Mouse (Mus musculus): ENCODE data around the gene Creb3l1.

Gene Creb3l1

DNA sequence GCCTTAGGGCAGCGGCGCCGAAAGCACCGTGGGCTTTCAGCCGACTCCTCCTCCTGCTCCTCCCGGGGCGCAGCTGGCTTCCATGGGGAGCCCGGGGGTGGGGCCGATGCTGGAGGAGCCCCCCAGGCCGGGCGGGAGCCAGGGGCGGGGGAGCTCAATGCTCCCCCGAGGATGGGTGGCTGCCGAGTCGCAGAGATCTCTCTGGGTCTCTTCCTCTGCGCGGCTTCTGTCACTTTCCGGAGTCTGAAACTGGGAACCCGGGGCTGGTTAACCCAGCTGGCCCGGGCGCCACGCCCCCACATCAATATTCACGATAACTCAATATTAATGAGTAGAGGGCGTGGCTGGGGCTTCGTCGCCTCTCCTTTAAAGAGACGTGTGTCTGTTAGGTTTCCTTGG is at the start of gene Creb3l1:
Creb3l1 (minus strand) TSS at position 229 of the 399 bp plus-strand sequence.
- CTCF ChIA-PET, result interaction anchor here in 3 of 4 experiments (0.6 to 2.1 kb wide), 17 partner anchors 9 to 461 kb away, joined by 3 to 42 read pairs (median 4); no protein-coding TSS in a partner anchor

DNA sequence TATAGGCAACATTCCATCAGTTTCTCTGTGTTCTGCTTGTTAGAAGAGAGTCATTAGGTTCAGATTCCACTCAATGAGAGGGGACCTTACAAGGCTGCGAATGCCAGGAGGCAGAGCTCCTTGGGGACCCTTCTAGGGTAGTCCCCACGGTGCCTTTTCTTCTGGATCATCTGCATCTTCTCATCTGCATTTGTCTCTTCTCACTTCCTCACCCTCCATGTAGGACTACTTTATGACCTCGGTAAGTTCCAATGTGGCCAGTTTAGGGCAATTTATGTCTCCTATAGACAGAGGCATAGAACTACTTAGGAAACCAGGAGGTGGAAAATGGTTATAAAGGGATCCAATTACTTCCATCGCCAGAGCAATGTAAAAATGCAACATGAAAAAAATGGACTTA is 46.8 kb upstream of the Creb3l1 start:
- ChIA-PET POLR2A (no interaction called here), CTCF (no interaction called here)

More for the DNA sequence above, at the start of gene Creb3l1:
- POLR2A ChIA-PET, result interaction anchor here in 3 of 4 experiments (0.6 to 3.4 kb wide), 17 partner anchors 9 to 944 kb away, joined by 3 to 36 read pairs (median 4); no protein-coding TSS in a partner anchor

DNA sequence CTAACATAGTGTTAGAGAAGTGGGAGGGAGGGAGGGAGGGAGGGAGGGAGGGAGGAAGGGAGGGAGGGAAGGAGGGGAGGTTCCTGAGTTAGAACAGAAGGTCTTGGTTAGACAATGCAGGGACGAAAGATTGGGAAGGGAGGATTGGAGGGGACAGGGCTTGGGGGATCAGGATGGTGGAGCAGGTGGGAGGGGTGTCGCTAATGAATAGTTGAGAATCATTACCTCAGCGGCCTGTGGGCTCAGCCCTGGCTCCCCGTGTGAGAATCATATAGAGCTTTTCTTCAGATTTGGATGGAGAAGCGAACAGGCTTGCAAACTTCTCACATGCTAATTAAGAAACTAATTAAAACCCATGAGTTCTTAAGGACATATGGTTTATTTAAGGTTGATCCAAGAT is 45.3 kb upstream of the Creb3l1 start:
- CTCF ChIA-PET, result no interaction called here
- POLR2A ChIA-PET, result no interaction called here

DNA sequence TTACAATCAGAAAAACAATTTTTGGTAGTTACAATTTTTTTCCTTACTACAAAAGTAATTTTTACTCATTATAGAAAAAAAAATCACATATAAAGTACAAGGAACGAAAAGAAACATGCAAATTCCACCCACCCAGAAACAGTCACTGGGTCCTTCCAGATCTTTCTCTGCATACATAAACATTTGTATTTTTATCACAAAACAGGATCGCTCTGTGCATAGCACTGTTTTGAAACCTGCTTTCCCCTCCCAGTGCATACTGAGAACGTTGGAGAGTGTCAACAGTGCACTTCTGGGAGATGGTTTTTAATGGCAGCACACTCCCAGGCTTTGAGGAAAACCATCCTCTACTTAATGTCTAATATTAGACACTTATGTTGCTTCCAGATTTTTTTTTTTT is 43.3 kb upstream of the Creb3l1 start:
- CTCF ChIA-PET, result no interaction called here
- POLR2A ChIA-PET, result no interaction called here

DNA sequence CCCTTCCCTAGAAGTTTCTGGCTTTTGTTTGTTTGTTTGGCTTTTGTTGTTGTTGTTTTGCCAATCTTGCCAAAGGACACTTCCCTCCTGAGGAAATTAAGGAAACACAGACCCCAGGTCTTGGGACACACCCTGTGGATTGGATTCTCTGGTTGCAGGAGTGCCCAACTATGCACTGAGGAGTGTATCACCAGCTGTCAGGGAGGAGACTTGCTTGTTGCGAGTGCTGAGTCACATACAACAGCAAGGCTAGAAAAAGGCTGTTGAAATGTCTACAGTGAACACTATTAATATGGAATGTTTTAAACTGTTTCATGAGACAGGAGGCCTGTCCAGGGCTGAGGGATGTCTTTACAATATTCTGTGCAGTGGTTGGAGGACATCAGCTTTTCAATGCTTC is 42.6 kb upstream of the Creb3l1 start:
- POLR2A ChIA-PET, result no interaction called here
- CTCF ChIA-PET, result no interaction called here

DNA sequence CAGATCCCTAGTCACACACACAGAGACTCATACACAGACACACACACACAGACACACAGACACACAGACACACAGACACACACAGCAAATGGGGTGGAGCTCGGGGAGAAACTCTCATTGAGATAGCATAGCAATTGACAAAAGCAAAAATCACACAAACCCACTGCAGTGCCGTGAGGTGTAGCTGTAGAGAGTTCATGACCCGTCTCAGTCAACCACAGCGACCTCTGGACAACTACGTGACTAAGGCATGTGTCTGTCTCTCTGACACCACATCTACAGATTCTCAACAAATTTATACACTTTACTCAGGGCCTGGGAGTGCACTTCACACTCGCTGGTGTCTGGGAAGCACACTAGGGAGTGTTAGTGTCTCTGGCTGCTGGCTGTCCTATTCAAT is 41.6 kb upstream of the Creb3l1 start:
- POLR2A ChIA-PET, result interaction anchor here in 2 of 4 experiments (0.6 to 1.6 kb wide), 4 partner anchors 10 to 1105 kb away, joined by 3 to 8 read pairs (median 4); no protein-coding TSS in a partner anchor
- CTCF ChIA-PET, result interaction anchor here in 2 of 4 experiments (0.6 to 1.2 kb wide), 2 partner anchors 58 to 135 kb away, joined by 3 to 13 read pairs; no protein-coding TSS in a partner anchor

DNA sequence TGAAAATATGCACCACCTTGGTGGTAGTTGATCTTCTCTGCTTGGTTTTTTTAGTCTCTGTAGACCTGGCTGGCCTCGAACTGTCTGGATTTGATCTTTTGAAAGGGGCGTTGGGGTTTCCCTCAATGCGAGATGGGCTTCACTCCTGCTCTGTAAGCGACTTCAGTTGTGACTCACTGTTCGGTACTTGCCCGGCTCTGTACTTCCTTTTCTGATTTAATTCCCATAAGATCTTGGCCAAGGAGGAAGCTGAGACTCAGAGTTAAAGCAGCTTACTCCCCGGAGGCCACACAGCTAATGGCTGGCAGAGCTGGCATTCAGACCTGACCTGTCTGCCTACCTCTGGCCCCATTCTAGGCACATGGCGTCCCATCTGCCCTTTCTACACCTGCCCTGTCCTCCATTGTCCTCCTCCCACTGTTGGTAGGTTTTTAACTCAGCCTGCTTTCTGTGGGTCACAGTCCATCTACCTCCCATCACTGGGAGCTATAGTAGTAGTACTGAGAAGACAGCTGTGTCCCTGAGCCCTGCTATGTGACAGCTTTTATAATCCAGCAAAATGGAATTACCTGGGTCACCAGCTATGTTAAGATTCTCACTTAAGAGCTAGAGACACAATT is 41.1 kb upstream of the Creb3l1 start:
- CTCF ChIA-PET, result interaction anchor here in 1 of 4 experiments (1.2 kb wide), 1 partner anchor 58 kb away, joined by 3 read pairs; no protein-coding TSS in a partner anchor

DNA sequence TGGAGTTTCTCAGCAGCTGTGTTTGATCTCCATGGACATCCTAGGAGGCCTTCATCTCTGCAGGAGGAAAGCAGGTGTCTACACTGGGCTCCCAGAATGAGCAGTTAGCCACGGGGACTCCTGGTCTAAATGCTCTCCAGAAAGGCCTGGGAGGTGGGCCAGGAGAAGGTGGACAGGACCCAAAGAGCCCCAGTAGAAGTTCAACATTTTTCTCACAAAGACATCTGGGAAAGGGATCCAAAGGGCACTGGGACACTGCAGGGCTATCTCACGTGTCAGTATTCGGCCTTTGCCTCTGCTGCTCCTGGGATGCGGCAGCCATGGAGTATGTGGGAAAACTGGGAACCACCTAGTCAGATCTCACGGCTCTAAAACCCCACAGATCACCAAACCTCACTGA is 38.8 kb upstream of the Creb3l1 start:
- POLR2A ChIA-PET, result no interaction called here
- CTCF ChIA-PET, result no interaction called here

More for the DNA sequence above, 41.1 kb upstream of the Creb3l1 start:
- POLR2A ChIA-PET, result interaction anchor here in 3 of 4 experiments (0.6 to 1.8 kb wide), 6 partner anchors 9 to 103 kb away, joined by 3 to 8 read pairs (median 4); no protein-coding TSS in a partner anchor

DNA sequence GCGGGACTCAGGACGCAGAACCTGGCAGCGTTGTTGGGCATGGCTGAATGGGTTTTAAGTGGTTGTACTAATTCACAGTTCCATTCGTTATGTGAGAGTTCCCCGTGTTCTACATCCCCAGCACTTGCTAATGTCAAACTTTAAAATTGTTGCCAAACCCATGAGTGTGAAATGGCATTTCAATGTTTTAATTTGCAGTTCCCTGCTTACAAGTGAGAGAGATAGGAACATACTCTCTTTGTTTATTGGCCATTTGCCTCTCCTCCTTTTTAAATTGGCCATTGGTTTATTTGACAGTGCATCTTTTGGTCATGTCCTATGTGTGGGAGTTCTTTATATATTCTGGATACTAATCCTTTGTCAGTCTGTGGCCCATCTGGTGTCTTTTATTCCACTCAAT is 37.0 kb upstream of the Creb3l1 start:
- POLR2A ChIA-PET, result no interaction called here
- CTCF ChIA-PET, result no interaction called here

DNA sequence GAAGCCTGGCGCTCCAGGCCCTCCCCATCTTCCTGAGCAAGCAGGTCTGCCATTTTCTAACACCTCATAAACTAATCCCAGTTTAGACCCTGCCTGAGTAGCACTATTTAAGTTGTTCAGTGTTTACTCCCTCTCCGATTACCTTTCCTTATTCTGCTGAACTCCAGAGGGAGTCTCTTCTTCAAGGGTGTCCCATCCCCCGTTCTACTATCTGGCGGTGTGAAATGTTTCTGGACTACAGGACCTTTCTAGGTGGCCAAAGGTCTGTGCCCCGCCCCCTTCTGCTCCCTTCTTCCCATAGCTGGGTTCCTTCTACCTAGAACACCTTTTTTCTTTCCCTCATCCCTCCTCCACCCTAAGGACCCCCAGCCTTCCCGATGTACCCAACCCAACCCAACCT is 36.0 kb upstream of the Creb3l1 start:
- CTCF ChIA-PET, result interaction anchor here in 3 of 4 experiments (0.6 to 1.7 kb wide), 7 partner anchors 52 to 1540 kb away, joined by 3 to 5 read pairs (median 4); no protein-coding TSS in a partner anchor
- POLR2A ChIA-PET, result interaction anchor here in 3 of 4 experiments (0.6 to 1.9 kb wide), 6 partner anchors 18 to 338 kb away, joined by 3 to 6 read pairs (median 3); no protein-coding TSS in a partner anchor

DNA sequence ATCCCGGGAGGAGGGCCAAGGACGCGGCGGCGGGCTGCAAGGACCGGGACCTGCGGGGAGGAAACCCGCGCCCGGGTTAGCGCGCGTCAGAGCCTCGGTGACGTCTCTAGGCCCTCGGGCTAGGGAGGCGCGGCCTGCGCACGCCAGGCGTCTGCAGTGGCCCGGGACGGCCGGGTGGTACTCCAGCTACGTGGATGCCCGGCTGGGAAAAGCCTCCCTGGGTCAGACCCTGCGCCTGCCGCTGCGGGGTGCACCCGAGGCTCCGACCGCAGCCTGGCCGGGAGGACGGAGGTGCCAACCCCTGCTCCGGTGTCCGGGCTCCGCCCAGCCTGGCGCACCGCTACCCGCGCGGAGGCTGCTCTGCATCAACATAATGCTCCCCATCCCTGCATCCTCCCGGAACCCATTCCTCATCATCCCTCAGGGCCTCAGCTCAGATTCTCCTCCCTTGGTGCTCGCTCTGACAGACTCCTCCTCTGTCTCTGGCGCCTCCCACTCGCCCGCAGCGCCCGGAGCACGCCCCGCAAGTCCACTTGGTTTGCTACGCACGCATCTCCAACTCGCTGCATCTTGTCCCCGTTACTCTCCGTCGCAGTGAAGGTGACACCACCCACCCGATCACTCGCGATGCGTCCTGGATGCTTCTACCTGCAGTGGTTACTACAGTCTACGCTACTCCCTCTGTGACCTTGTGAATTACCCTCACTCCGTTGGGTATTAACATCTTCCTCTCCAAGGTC is 35.3 kb upstream of the Creb3l1 start:
- ChIA-PET POLR2A (interaction anchor here in 3 of 4 experiments (0.6 to 2.0 kb wide), 10 partner anchors 10 to 339 kb away, joined by 3 to 15 read pairs (median 3); no protein-coding TSS in a partner anchor), CTCF (interaction anchor here in 3 of 4 experiments (0.6 to 1.7 kb wide), 10 partner anchors 51 to 1540 kb away, joined by 3 to 5 read pairs (median 4); no protein-coding TSS in a partner anchor)

DNA sequence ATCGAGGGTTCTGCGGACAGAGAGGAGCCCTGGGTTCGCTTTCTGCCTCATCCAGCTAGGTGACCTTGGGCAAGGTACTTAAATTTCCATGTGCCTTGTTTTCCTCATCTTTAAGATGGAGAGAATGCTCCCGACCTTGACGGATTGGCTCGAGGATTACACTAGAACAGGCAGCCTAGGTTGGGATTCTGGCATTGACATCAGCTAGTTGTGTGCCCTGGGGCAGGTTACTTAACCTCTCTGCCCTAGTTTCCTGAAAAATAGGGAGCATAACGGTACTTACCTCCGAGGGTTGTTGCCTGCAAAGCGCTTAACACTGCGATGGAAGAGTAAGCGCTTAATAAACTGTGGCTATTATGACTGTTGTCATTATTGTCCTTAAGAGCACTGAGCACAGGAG is 34.6 kb upstream of the Creb3l1 start:
- CTCF ChIA-PET, result interaction anchor here in 3 of 4 experiments (0.8 to 1.7 kb wide), 6 partner anchors 51 to 137 kb away, joined by 3 to 4 read pairs (median 3); no protein-coding TSS in a partner anchor
- POLR2A ChIA-PET, result interaction anchor here in 3 of 4 experiments (0.6 to 2.0 kb wide), 6 partner anchors 9 to 124 kb away, joined by 3 to 15 read pairs (median 4); no protein-coding TSS in a partner anchor

DNA sequence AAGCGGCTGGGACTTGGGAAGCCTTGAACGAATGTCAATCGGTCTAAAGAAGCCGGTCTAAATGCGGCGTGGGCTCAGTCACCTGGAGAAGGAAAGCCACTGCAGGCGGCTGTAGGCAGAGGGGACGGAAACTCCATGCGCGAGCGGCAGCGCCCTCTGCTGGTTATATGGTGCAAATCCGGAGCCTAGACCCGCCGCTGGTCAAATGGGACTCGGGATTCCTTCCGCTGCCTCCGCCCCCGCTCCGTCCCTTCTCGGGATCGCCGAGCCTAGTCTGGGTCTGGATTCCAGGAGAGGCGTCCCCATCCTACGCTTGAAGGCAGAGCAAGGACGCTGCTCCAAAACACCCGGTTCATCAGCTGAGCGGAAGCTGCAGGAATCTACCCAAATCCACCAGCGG is 34.2 kb upstream of the Creb3l1 start:
- CTCF ChIA-PET, result interaction anchor here in 2 of 4 experiments (0.8 to 1.7 kb wide), 6 partner anchors 35 to 137 kb away, joined by 3 to 4 read pairs (median 3); no protein-coding TSS in a partner anchor
- POLR2A ChIA-PET, result interaction anchor here in 2 of 4 experiments (1.3 to 4.3 kb wide), 5 partner anchors 9 to 124 kb away, joined by 3 to 38 read pairs (median 6); no protein-coding TSS in a partner anchor

DNA sequence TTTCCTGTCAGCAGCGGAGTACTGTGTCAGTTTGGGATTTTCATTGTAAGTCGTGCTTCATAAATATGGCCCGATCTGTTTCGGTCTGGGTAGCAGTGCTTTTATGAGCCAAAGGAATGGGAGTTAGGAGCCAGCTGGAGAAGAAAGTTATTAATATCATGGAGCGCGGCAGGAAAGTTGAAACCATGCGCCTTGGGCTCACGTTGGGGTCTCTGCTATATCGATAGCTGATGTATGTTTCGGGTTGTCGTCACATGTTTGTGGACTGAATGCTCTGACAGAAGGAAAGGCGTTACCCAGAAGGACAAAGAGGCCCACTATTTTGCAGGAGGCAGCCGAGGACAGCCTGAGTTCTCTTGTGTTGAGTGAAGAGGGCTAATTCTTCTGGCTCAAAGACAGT is 32.5 kb upstream of the Creb3l1 start:
- ChIA-PET POLR2A (interaction anchor here in 3 of 4 experiments (0.7 to 4.3 kb wide), 19 partner anchors 14 to 319 kb away, joined by 3 to 38 read pairs (median 6); partner anchors contain the start of genes Creb3l1 (in 2 of the 3), Large2 (in 1 of the 3) and Mdk (in 1 of the 3)), CTCF (interaction anchor here (0.6 to 2.8 kb wide), 17 partner anchors 12 to 142 kb away, joined by 3 to 13 read pairs (median 9); partner anchors contain the start of genes Chrm4 (in 1 of the 4), Creb3l1 (in 1 of the 4) and Mdk (in 1 of the 4))

DNA sequence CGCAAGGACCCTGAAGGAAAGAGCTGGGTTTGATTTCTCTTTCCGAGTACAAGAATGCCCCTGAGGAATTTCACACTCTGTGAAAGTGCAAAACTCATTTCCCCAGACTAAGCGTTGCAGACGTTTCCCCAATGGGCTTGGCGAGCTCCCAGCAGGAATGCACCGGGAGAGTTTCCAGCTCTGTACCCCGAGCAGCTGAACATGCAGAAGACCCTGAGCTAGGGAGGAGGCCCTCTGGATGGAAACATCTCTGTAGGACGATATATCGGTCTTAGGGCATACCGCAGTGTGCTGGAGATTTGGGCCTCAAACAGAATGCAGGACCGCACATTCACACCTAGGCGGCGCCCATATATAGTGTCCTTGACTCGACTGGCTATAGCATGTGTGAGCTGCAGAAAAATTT is 31.5 kb upstream of the Creb3l1 start:
- CTCF ChIA-PET, result interaction anchor here (0.6 to 2.8 kb wide), 26 partner anchors 29 to 369 kb away, joined by 3 to 13 read pairs (median 4); partner anchors contain the start of genes Mdk (in 2 of the 4), Chrm4 (in 1 of the 4) and Creb3l1 (in 1 of the 4)

DNA sequence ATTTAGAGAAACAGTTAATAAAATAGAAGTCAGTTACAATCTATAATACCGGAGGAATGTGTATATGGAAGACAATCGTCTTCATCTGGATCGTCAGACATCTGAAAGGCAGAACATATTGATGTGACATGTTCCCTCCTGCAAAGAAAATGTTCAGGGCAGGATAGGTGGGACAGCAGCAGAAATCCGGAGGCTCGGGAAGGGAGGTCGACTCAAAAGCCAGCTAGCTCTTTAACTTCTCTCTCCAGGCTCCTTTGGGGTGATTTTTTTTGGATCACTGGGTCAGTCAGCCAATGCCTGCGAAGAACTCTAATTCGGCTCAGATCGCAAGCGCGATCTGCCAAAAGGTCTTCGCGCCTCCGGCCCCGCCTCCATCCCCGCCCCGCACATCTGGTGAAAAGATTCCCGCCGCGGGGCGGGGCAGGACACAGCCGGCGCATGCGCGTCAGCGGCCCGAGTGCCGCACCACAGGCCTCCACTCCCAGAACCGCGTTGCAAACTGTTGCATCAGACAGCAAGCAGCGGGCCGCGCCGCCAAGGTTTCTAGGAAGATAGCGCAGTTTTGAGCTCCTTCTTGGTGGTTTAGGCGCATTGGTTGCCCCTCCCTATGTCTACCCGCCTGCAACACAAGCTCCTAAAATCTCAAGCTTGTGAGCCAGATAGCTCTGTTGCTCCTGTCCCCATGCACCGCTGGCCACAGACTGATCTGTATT is 31.0 kb upstream of the Creb3l1 start:
- CTCF ChIA-PET, result interaction anchor here (0.6 to 2.8 kb wide), 23 partner anchors 29 to 370 kb away, joined by 3 to 13 read pairs (median 4); partner anchors contain the start of genes Mdk (in 2 of the 4) and Creb3l1 (in 1 of the 4)

More for the DNA sequence above, 31.5 kb upstream of the Creb3l1 start:
- POLR2A ChIA-PET, result interaction anchor here in 3 of 4 experiments (0.5 to 4.3 kb wide), 74 partner anchors 10 to 1730 kb away, joined by 3 to 38 read pairs (median 4); partner anchors contain the start of genes Creb3l1 (in 3 of the 3), Large2 (in 3 of the 3), Mdk (in 3 of the 3) and Ambra1 (in 1 of the 3)

DNA sequence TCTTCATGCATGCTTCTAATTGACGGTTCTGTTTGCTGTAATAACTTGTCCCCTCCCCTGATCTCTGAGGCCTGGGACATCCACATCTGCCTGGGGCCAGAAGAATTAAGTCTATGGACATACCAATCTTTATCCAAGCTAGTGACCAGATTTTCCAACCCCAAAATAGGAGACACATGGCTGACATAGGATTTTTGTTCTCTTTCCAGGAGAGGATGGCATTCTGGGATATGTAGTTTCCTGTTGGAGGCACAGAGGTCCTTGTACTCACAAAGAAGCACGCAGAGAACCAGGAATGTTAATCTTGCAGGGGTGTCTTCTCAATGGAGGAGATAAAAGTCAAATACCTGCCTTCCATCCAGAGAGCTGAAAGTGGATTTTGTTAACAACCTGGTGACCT is 28.5 kb upstream of the Creb3l1 start:
- POLR2A ChIA-PET, result interaction anchor here in 1 of 4 experiments (1.0 kb wide), 1 partner anchor 13 kb away, joined by 8 read pairs; no protein-coding TSS in a partner anchor
- CTCF ChIA-PET, result interaction anchor here in 3 of 4 experiments (0.6 to 1.4 kb wide), 3 partner anchors 29 to 119 kb away, joined by 3 to 4 read pairs (median 3); no protein-coding TSS in a partner anchor

More for the DNA sequence above, 31.0 kb upstream of the Creb3l1 start:
- POLR2A ChIA-PET, result interaction anchor here in 3 of 4 experiments (0.5 to 4.3 kb wide), 70 partner anchors 10 to 1138 kb away, joined by 3 to 38 read pairs (median 4); partner anchors contain the start of genes Creb3l1 (in 3 of the 3), Large2 (in 3 of the 3), Mdk (in 3 of the 3) and Ambra1 (in 1 of the 3)

Data from embryonic stem cell, embryonic (primary cell).